Mouse (Mus musculus): ENCODE measurements around the gene Csf3. TPM values are rescaled to one million over a fixed set of nuclear protein-coding genes. Genes with fewer than 3 reads are reported as not detected.
"Not testable (repeated sequence)": the region's sequence is repeated elsewhere in the genome, so short reads cannot be mapped to it uniquely, and the experiment has no call there.

Gene Csf3
- polyA plus RNA-seq, 1 experiment from 2014 or later: not detected

DNA sequence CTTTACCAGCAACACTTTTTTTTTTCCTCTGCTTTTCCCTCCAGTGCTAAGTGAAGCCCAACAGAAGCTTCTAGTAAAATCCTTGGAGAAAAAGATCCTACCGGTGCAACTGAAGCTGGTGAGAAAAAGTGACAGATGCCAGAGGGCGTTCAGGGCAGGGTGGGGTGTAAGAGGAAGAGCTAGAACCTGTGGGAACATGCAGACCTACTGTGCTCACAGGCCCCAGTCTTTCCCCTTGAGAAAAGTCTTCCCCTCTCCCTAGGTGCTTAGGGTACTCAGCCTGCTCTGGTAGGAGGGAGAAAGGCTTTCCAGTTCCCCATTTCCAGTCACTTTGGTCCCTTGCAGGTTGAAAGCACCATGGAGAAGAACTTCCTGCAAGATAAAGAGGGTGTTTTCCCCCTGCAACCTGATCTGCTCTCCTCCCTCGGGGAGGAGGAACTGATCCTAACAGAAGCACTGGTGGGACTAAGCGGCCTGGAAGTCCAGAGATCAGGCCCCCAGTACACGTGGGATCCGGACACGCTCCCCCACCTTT lies 25.2 kb upstream of the Csf3 start:
- no peak for ATAC-seq (replicated peaks; ENCODE audit: extremely low read depth, insufficient read depth, low FRiP score)
- Histone ChIP-seq H3K4me1 (ENCODE audit: control insufficient read depth, insufficient read depth, low read length) (no peaks in the 10 kb centered on the region), H3K4me2 (ENCODE audit: low read depth, low read length) (no peak overlapping the region), H3K36me3 (ENCODE audit: control insufficient read depth, insufficient read depth) (no peaks in the 10 kb centered on the region), H3K4me3 (ENCODE audit: low read length) (no peak overlapping the region), H3K9me3 (replicated peaks; ENCODE audit: control insufficient read depth, low read length) (no peaks in the 10 kb centered on the region), H3K27me3 (ENCODE audit: control insufficient read depth, insufficient read depth, low read length) (no peaks in the 10 kb centered on the region), H3K9ac (ENCODE audit: low read length) (no peak overlapping the region), H3K27ac (ENCODE audit: low read length) (no peak overlapping the region)
- WGBS: 31% methylated on average over 7 of the region's 7 CpGs

DNA sequence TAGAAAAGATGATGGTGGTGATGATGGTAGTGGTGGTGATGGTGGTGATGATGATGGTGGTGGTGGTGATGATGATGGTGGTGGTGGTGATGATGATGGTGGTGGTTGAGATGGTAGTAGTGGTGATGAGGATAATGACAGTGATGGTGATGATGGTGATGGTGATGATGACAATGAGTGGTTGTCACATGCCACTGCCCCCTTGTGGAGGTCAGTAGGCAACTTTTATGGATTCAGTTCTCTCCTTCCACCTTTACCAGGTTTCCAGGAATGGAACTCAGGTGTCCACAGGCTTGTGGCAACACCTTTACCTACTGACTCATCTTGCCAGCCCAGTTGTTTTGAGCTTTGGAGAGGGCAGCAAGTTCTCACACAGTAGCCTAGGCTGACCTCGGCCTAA lies 21.0 kb upstream of the Csf3 start:
- H3K27me3 ChIP-seq (ENCODE audit: control insufficient read depth, insufficient read depth, low read length): no peaks in the 10 kb centered on the region
- H3K27ac ChIP-seq (ENCODE audit: low read length): no peak overlapping the region
- peaks cover 9% of the 10 kb centered on the region for H3K4me1 ChIP-seq (ENCODE audit: control insufficient read depth, insufficient read depth, low read length)
- no peaks in the 10 kb centered on the region for H3K36me3 ChIP-seq (ENCODE audit: control insufficient read depth, insufficient read depth)
- H3K4me3 ChIP-seq (ENCODE audit: low read length): no peak overlapping the region
- WGBS: 86% methylated on average over 1 of the region's 1 CpGs
- no peak overlapping the region for H3K9ac ChIP-seq (ENCODE audit: low read length)
- H3K4me2 ChIP-seq (ENCODE audit: low read depth, low read length): no peak overlapping the region
- no peak for ATAC-seq (replicated peaks; ENCODE audit: extremely low read depth, insufficient read depth, low FRiP score)
- H3K9me3 ChIP-seq (replicated peaks; ENCODE audit: control insufficient read depth, low read length): no peaks in the 10 kb centered on the region

DNA sequence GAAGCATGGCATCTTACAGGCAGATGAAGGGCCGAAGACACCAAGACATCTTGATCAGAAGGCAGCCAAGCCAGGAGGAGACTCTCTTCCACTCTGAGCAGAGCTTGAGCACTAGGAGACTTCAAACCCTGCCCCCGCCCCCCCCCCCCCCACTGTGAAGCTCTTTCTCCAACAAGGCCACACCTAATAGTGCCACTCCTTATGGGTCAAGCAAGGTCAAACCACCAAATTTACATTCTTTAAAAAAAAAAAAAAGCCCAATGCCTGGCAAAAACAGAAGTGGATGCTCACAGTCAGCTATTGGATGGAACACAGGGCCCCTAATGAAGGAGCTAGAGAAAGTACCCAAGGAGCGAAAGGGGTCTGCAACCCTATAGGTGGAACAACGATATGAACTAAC lies 20.5 kb upstream of the Csf3 start:
- H3K9ac ChIP-seq (ENCODE audit: low read length); ATAC-seq (replicated peaks; ENCODE audit: extremely low read depth, insufficient read depth, low FRiP score); H3K9me3 ChIP-seq (replicated peaks; ENCODE audit: control insufficient read depth, low read length); H3K27ac ChIP-seq (ENCODE audit: low read length); H3K4me2 ChIP-seq (ENCODE audit: low read depth, low read length); H3K27me3 ChIP-seq (ENCODE audit: control insufficient read depth, insufficient read depth, low read length); H3K4me3 ChIP-seq (ENCODE audit: low read length); H3K36me3 ChIP-seq (ENCODE audit: control insufficient read depth, insufficient read depth); H3K4me1 ChIP-seq (ENCODE audit: control insufficient read depth, insufficient read depth, low read length): not testable (repeated sequence)
- 84% methylated on average over 4 of the region's 4 CpGs for WGBS

DNA sequence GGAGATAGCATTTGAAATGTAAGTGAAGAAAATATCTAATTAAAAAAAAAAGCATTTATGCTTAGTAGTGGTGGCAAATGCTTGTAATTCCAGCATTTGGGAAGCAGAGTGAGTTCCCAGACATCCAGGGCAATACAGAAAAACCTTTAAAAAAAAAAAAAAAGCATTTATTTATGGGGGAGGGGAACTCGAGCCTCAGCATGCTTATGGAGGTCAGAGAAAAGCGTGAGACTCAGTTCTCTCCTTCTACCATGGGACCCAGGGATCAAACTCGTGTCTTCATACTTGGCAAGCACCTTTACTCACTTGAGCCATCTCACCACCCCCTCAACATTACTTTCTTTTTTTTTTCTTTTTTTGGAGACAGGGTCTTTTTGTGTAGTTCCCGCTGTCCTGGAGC lies 19.9 kb upstream of the Csf3 start:
- Histone ChIP-seq H3K4me2 (ENCODE audit: low read depth, low read length) (no peak overlapping the region), H3K36me3 (ENCODE audit: control insufficient read depth, insufficient read depth) (peaks cover 11% of the 10 kb centered on the region), H3K9ac (ENCODE audit: low read length) (no peak overlapping the region), H3K9me3 (replicated peaks; ENCODE audit: control insufficient read depth, low read length) (no peaks in the 10 kb centered on the region), H3K27me3 (ENCODE audit: control insufficient read depth, insufficient read depth, low read length) (no peaks in the 10 kb centered on the region), H3K4me1 (ENCODE audit: control insufficient read depth, insufficient read depth, low read length) (peaks cover 9% of the 10 kb centered on the region), H3K4me3 (ENCODE audit: low read length) (no peak overlapping the region), H3K27ac (ENCODE audit: low read length) (no peak overlapping the region)
- no peak for ATAC-seq (replicated peaks; ENCODE audit: extremely low read depth, insufficient read depth, low FRiP score)
- WGBS: 72% methylated on average over 4 of the region's 4 CpGs

DNA sequence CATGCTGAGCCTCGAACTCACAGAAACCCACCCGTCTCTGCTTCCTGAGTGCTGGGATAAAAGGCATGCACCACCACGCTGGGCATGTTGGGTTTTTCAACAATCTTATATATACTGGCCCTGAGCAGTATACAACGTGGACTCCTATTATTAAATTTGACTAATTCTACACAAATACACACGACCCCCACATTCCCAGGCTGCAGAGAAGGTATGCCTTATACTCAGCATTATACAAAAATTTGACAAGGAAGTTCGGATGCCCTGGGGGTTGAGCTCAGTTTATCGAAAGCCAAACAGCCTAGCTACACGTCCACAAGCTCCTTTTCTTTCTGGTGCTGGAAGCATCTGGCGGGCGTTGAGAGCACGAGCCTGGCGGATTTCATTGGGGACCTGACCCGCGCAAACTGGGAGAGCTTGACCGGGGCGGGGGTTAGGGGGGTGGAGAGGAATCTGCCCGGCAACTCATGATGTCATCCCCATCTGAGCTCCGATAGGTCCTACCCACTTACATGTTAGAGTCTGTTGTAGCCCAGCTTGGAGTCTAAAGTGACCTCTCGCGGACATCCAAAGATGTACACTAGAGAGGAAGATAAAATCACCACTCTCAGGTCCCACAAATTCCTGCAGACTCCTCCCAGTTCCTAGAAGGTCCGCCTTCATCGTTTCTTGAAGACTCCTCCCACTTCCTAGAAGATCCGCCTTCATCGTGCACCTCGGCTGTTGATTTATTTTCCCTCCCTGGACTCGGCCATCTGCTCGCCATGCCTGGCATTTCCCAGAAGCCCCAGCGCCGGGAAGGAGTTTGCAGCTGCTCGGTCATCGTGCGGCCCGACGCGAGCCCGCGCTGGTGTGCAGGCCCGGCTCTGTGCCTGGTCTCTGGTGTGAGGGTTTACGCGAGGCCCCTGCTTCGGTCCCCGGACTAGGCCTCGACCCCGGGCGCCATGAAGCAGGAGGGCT lies 19.0 kb upstream of the Csf3 start, which contains the start of gene Psmd3:
Psmd3 (plus strand) TSS at position 769 of the 960 bp plus-strand sequence.
- H3K9ac ChIP-seq (ENCODE audit: low read length): peak within 1 kb of the TSS; percentile 100
- no peaks in the 10 kb centered on the region for H3K27me3 ChIP-seq (ENCODE audit: control insufficient read depth, insufficient read depth, low read length)
- peaks cover 9% of the 10 kb centered on the region for H3K4me1 ChIP-seq (ENCODE audit: control insufficient read depth, insufficient read depth, low read length)
- peak; percentile 95 for ATAC-seq (replicated peaks; ENCODE audit: extremely low read depth, insufficient read depth, low FRiP score)
- peaks cover 18% of the 10 kb centered on the region for H3K36me3 ChIP-seq (ENCODE audit: control insufficient read depth, insufficient read depth)
- H3K27ac ChIP-seq (ENCODE audit: low read length): peak within 1 kb of the TSS; percentile 85
- H3K4me3 ChIP-seq (ENCODE audit: low read length): peak within 1 kb of the TSS; percentile 100
- peak within 1 kb of the TSS; percentile 93 for H3K4me2 ChIP-seq (ENCODE audit: low read depth, low read length)
- 5% methylated on average over 45 of the region's 45 CpGs for WGBS
- no peaks in the 10 kb centered on the region for H3K9me3 ChIP-seq (replicated peaks; ENCODE audit: control insufficient read depth, low read length)

DNA sequence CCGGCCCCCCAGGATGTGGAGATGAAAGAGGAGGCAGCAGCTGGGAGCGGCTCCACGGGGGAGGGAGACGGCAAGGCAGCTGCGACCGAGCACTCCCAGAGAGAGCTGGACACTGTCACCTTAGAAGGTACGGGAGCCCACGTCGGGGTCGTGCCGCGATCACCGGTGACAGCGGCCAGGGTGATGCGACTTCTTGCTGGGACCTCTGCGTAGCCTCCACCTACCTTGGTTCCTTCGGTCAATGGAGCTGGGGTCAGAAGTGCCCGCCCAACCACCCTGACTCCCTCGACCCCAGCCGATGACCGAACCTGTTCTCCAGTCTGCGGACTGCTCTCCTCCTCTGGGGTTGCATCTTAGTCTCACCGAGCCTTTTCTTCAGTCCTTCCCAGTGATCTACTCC lies 18.3 kb upstream of the Csf3 start:
- Histone ChIP-seq H3K4me3 (ENCODE audit: low read length) (peak overlapping the region; percentile 100), H3K4me1 (ENCODE audit: control insufficient read depth, insufficient read depth, low read length) (peaks cover 9% of the 10 kb centered on the region), H3K9me3 (replicated peaks; ENCODE audit: control insufficient read depth, low read length) (no peaks in the 10 kb centered on the region), H3K27me3 (ENCODE audit: control insufficient read depth, insufficient read depth, low read length) (no peaks in the 10 kb centered on the region), H3K9ac (ENCODE audit: low read length) (peak overlapping the region; percentile 100), H3K4me2 (ENCODE audit: low read depth, low read length) (peak overlapping the region; percentile 93), H3K36me3 (ENCODE audit: control insufficient read depth, insufficient read depth) (peaks cover 26% of the 10 kb centered on the region), H3K27ac (ENCODE audit: low read length) (peak overlapping the region; percentile 85)
- WGBS: under 1% methylated on average over 23 of the region's 23 CpGs
- ATAC-seq (replicated peaks; ENCODE audit: extremely low read depth, insufficient read depth, low FRiP score): no peak; the same call in 1 of the 2 replicates

DNA sequence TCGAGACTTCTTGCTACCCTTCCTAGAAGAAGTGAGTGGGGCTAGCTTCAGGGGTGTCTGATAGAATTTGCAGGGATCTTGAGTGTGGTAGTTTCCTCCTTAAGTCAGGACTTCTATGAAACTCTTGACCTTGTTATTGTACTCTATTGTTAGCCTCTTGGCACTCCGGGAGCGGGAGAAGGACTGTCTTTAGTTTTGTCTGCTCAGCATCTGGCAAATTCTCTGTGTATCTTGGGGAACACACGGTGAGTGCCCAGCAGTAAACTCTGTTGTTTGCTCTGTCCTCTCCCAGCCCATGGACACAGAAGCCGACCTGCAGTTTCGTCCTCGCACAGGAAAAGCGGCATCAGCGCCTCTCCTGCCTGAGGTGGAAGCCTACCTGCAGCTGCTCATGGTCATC lies 15.4 kb upstream of the Csf3 start:
- Histone ChIP-seq H3K4me3 (ENCODE audit: low read length) (no peak overlapping the region), H3K36me3 (ENCODE audit: control insufficient read depth, insufficient read depth) (peaks cover 43% of the 10 kb centered on the region), H3K27ac (ENCODE audit: low read length) (no peak overlapping the region), H3K27me3 (ENCODE audit: control insufficient read depth, insufficient read depth, low read length) (no peaks in the 10 kb centered on the region), H3K9me3 (replicated peaks; ENCODE audit: control insufficient read depth, low read length) (no peaks in the 10 kb centered on the region), H3K4me1 (ENCODE audit: control insufficient read depth, insufficient read depth, low read length) (peaks cover 9% of the 10 kb centered on the region), H3K4me2 (ENCODE audit: low read depth, low read length) (no peak overlapping the region), H3K9ac (ENCODE audit: low read length) (no peak overlapping the region)
- no peak for ATAC-seq (replicated peaks; ENCODE audit: extremely low read depth, insufficient read depth, low FRiP score)
- 91% methylated on average over 9 of the region's 9 CpGs for WGBS

DNA sequence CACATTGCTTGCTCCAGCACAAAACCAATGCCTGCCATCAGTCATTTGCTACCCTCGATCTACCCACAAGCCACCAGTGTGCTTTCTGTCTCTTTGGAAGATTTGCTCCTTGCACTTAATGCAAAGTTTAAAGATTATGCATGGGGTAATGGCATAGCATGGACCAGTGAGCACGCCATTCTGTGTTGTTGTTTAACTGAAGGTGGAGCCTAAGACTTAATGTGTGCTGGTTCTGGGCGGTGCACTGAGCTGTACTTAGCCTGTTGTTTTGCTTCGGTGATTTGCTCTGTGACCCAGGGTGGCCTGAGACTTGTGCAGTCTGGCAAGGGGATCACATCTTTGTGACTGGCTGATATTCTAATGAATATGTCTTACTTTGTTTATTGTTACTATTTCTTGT lies 14.1 kb upstream of the Csf3 start:
- H3K9ac ChIP-seq (ENCODE audit: low read length): no peak overlapping the region
- no peak overlapping the region for H3K4me2 ChIP-seq (ENCODE audit: low read depth, low read length)
- 89% methylated on average over 4 of the region's 4 CpGs for WGBS
- no peak for ATAC-seq (replicated peaks; ENCODE audit: extremely low read depth, insufficient read depth, low FRiP score)
- H3K4me1 ChIP-seq (ENCODE audit: control insufficient read depth, insufficient read depth, low read length): peaks cover 6% of the 10 kb centered on the region
- peaks cover 56% of the 10 kb centered on the region for H3K36me3 ChIP-seq (ENCODE audit: control insufficient read depth, insufficient read depth)
- H3K9me3 ChIP-seq (replicated peaks; ENCODE audit: control insufficient read depth, low read length): no peaks in the 10 kb centered on the region
- no peaks in the 10 kb centered on the region for H3K27me3 ChIP-seq (ENCODE audit: control insufficient read depth, insufficient read depth, low read length)
- H3K27ac ChIP-seq (ENCODE audit: low read length): no peak overlapping the region
- no peak overlapping the region for H3K4me3 ChIP-seq (ENCODE audit: low read length)

DNA sequence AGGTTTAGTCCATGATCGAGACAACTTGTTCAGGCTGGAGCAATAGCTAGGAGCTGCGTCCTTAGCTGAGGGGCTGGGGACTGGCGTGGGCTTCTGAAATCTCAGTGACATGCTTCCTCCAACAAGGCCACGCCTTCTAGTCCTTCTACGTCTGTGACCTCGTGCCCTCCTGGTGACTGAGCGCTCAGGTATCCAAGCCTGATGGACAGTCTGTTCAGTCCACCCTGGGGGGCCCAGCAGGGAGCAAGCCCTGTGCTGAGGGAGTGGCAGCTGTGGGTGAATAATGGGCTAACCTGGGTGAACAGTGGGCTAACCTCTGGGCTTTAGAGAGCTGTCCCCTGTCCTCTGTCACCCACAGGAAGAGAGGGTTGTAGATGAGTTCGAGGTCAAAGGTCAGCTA lies 13.1 kb upstream of the Csf3 start:
- H3K27me3 ChIP-seq (ENCODE audit: control insufficient read depth, insufficient read depth, low read length): no peaks in the 10 kb centered on the region
- H3K4me3 ChIP-seq (ENCODE audit: low read length): no peak overlapping the region
- peaks cover 6% of the 10 kb centered on the region for H3K4me1 ChIP-seq (ENCODE audit: control insufficient read depth, insufficient read depth, low read length)
- no peak overlapping the region for H3K9ac ChIP-seq (ENCODE audit: low read length)
- no peaks in the 10 kb centered on the region for H3K9me3 ChIP-seq (replicated peaks; ENCODE audit: control insufficient read depth, low read length)
- no peak overlapping the region for H3K4me2 ChIP-seq (ENCODE audit: low read depth, low read length)
- ATAC-seq (replicated peaks; ENCODE audit: extremely low read depth, insufficient read depth, low FRiP score): no peak
- 78% methylated on average over 8 of the region's 8 CpGs for WGBS
- no peak overlapping the region for H3K27ac ChIP-seq (ENCODE audit: low read length)
- H3K36me3 ChIP-seq (ENCODE audit: control insufficient read depth, insufficient read depth): peaks cover 59% of the 10 kb centered on the region
